Mouse (Mus musculus): Measurements from ENCODE around the gene Hivep3.

- TF ChIP-seq POLR2A (IDR thresholded peaks at IDR 0.05; ENCODE audit: low read depth, low read length) (no peak), CTCF (conservative IDR thresholded peaks at IDR 0.05; ENCODE audit: insufficient read depth, insufficient read length, low read depth, low read length) (no peak)
Measured at GRCm38 (mm10) chr4:119707751-119708150, 25.8 kb upstream of the Hivep3 start.
